Mouse (Mus musculus) intestine, postnatal 0 days (tissue): ENCODE data around the gene Cachd1. TPM values are rescaled to one million over a fixed set of nuclear protein-coding genes. Genes with fewer than 3 reads are reported as not detected.

Experiments used
- ATAC-seq: fragments of 200-750 bp; cut with Nextera tagmentation; 2 replicates; pipeline ENCODE4 v1.8.0; 2017; ENCODE audit warnings: mild to moderate bottlenecking, moderate TSS enrichment, moderate library complexity
- H3K27ac ChIP-seq: fragments of 300-500 bp; sonication (generic); 2 replicates; pipeline ENCODE4 v1.5.1; 2014; ENCODE audit warnings: mild to moderate bottlenecking, low read depth, low read length, moderate library complexity
- H3K27me3 ChIP-seq: fragments of 300-500 bp; sonication (generic); replicated peaks from 2 replicates; pipeline ENCODE4 v1.6.1; 2014; ENCODE audit warnings: low read length, mixed read lengths; ENCODE audit not compliant: control insufficient read depth, insufficient read depth
- H3K36me3 ChIP-seq: fragments of 300-500 bp; sonication (generic); 2 replicates; pipeline ENCODE4 v1.6.1; 2014; ENCODE audit warnings: mild to moderate bottlenecking, moderate library complexity; ENCODE audit not compliant: control insufficient read depth, insufficient read depth
- H3K4me1 ChIP-seq: fragments of 300-500 bp; sonication (generic); replicated peaks from 2 replicates; pipeline ENCODE4 v1.6.1; 2014; ENCODE audit warnings: antibody characterized with exemption, low read length, mixed read lengths; ENCODE audit not compliant: control insufficient read depth, insufficient read depth
- H3K4me2 ChIP-seq: fragments of 300-500 bp; sonication (generic); replicated peaks from 2 replicates; pipeline ENCODE4 v1.6.1; 2014; ENCODE audit warnings: low read depth, mild to moderate bottlenecking, moderate library complexity
- H3K4me3 ChIP-seq: fragments of 300-500 bp; sonication (generic); 2 replicates; pipeline ENCODE4 v1.5.1; 2014; ENCODE audit warnings: low read depth, low read length
- H3K9ac ChIP-seq: fragments of 300-500 bp; sonication (generic); 2 replicates; pipeline ENCODE4 v1.6.1; 2014; ENCODE audit warnings: mild to moderate bottlenecking, low read depth, low read length
- H3K9me3 ChIP-seq: fragments of 300-500 bp; sonication (generic); 2 replicates; pipeline ENCODE4 v1.6.1; 2016; ENCODE audit warnings: mixed run types; ENCODE audit not compliant: control insufficient read depth
- CTCF ChIP-seq: sonication (generic); IDR thresholded peaks from 2 replicates; pipeline ENCODE4 v1.5.1; 2016; ENCODE audit warnings: low read depth, mild to moderate bottlenecking, control low read depth, antibody characterized with exemption, moderate library complexity
- WGBS: fragments of 180-500 bp; shearing (Covaris S2); extraction: QIAGEN DNeasy Blood & Tissue Kit; methylation state at CpG from one replicate; pipeline ENCODE4 v1.1.7; 2014; 5-methylcytosine and 5-hydroxymethylcytosine counted together
- polyA plus RNA-seq: library from polyadenylated mRNA; unstranded; fragments of >200 nt; fragmentation: Nextera tagmentation; extraction: Ambion mirVana; gene quantifications from 2 replicates; pipeline ENCODE4 v1.2.1, GENCODE M21; 2015

Gene Cachd1
- polyA plus RNA-seq, 1 experiment from 2014 or later = 8.2 TPM

DNA sequence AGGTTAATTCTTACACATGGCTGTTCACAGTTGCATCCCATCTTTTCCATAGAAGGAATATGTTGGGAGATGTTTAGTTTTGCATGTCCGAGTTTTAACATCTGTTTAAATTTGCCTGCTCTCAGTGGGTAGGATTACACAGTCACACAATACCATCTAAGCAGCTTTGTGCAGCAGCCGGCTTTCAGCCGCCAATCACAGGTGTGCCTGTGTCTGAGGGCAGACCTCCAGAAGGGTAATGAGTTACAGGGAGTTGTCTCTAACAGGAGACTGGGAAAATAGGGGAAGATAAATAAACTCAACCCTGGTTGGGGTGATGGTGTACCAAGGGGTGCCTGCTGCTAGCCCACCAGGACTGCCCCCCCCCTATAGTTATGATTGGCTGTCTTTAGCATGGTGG, 299.9 kb downstream of the Cachd1 start:
- 0 out of 2 replicates have a peak, but pooled peaks cover 7% of the 10 kb centered on the region for H3K4me1 ChIP-seq
- TF ChIP-seq CTCF = no peak
- no peaks in the 10 kb centered on the region for H3K27me3 ChIP-seq
- no peak overlapping the region for H3K4me3 ChIP-seq
- no peaks in the 10 kb centered on the region for H3K9me3 ChIP-seq
- no peak overlapping the region for H3K4me2 ChIP-seq
- H3K9ac ChIP-seq = no peak overlapping the region
- no peak overlapping the region for H3K27ac ChIP-seq
- no peak for ATAC-seq
- no peaks in the 10 kb centered on the region for H3K36me3 ChIP-seq
- WGBS = 33% methylated on average over 3 of the region's 3 CpGs

Other genes starting within 250 kb of the Cachd1 start
- gene Gm10577, start 244.0 kb downstream of the Cachd1 start, polyA plus RNA-seq = not detected in 2 replicates